Mouse (Mus musculus): ENCODE data around the gene Wdr89.

GRCm38 (mm10) chr12:75671759-75672315 lies 2.5 kb upstream of the Wdr89 start:
- TF ChIP-seq CTCF (IDR thresholded peaks at IDR 0.05; ENCODE audit: low read depth, low read length), result 0 out of 2 replicates have a peak, but pooled peaks have one; percentile 10
- no peak for TF ChIP-seq POLR2A (IDR thresholded peaks at IDR 0.05; ENCODE audit: borderline replicate concordance, low read depth, low read length)
